Mouse (Mus musculus): ENCODE measurements around the gene Csta1. TPM values are rescaled to one million over a fixed set of nuclear protein-coding genes. Genes with fewer than 3 reads are reported as not detected.

The Csta1 gene
- 0.08 and 0.23 TPM in 2 replicates for polyA plus RNA-seq (2015; fragmentation: Nextera tagmentation; extraction: Ambion mirVana)

DNA sequence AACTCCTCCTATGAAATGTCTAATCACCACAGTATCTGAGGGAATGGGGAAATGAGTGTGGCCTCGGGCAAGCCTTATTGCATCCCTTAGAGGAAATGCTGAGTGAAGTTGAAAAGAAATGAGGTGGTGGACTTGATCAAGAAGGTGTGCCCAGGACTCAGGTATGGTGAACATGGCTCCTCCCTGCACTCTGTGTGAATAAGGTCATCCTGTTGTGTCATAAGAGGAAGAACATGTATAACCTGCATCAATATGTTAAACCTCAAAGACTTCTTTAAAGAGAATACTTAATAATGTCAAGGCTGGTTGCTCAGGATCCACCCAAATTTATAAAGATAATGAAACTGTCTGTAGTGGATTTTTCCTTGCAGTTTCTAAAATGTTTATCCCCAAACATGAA lies at the start of gene Csta1:
Gene Csta1, minus strand, starts transcription at position 101 of the 400 bp plus-strand sequence.

DNA sequence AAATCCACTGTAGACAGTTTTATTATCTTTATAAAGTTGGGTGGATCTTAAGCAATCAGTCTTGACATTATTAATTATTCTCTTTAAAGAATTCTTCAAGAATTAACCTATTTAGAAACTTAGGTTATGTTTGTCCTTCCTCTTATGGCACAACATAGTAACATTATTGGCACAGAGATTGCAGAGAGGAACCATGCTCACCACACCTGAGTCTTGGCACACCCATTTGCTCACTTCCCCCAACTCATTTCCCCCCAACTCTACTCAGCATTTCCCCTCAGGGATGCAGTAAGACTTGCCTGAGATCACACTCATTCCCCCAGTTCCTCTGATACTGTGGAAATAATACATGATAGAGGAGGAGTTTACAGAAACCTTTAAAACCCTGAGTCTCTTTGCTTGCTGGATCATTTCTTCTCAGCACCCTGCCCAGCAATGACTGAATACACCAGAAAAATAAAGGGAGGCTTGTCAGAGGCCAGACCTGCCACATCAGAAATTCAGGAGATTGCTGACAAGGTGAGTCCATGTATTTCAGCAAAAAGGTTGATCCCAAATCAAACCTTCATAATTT lies 25.4 kb upstream of the Csta1 start, which contains the start of gene Stfa2l1:
Gene Stfa2l1, plus strand, starts transcription at position 410 of the 574 bp plus-strand sequence.

DNA sequence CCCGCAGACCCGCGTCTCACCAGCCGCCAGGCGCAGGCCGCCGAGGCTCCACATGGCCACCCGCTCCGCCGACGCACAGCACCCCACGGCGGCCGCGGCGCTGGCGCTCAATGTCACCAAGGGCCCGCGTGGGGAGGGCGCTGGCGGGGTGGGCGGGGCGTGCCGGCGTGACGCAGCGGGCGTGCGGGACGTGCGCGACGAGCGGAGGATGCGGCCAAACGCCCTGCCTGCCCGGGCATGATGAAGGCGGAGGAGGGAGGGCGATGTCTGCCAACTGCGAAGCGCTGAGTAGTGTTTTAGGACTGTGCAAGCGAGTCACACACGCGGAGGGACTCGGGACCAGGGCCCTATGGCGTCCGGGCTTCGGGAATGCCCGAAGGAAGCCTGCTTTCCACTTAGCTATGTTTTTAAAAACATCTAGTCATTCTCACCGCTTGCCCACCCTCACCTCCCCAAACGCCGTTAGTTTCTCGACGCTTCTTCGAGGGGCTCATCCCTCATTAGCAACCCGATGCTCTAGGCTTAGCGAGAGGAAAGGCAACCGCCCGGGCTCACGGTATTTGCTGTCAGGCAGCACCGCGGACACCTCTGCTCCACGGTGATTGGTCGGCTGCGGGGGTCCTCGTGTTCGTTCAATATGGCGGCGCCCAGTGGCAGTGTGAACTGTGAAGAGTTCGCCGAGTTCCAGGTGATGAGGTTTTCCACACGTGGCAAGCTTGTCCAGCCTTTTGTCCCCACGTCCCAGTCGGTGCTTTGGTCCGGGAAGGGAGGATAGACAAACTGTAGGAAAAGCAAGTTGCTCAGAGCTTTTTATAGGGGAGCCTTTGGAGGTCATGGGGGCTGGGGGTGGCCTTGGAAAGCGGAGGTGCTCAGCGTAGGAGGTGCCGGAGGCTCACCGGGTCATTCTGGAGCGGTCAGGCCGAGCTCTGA lies 59.3 kb downstream of the Csta1 start, which contains the start of the genes Fam162a and Ccdc58:
Gene Fam162a, minus strand, starts transcription at position 145 of the 930 bp plus-strand sequence.
Gene Ccdc58, plus strand, starts transcription at position 236 of the 930 bp plus-strand sequence.

Other genes with a start within 250 kb of the Csta1 start
- gene Parp9, start 192.8 kb downstream of the Csta1 start, polyA plus RNA-seq (2015; fragmentation: Nextera tagmentation; extraction: Ambion mirVana) = 15.9 and 18.4 TPM in 2 replicates
- gene Dtx3l, start 192.1 kb downstream of the Csta1 start, polyA plus RNA-seq (2015; fragmentation: Nextera tagmentation; extraction: Ambion mirVana) = 6.4 and 7.8 TPM in 2 replicates
- gene Kpna1, start 152.5 kb downstream of the Csta1 start, polyA plus RNA-seq (2015; fragmentation: Nextera tagmentation; extraction: Ambion mirVana) = 24.0 and 24.6 TPM in 2 replicates
- gene Wdr5b, start 90.1 kb downstream of the Csta1 start, polyA plus RNA-seq (2015; fragmentation: Nextera tagmentation; extraction: Ambion mirVana) = 4.4 and 4.8 TPM in 2 replicates
- 156 and 159 TPM in 2 replicates for gene Fam162a, start 59.6 kb downstream of the Csta1 start, polyA plus RNA-seq (2015; fragmentation: Nextera tagmentation; extraction: Ambion mirVana)
- 42.3 and 45.4 TPM in 2 replicates for gene Ccdc58, start 59.6 kb downstream of the Csta1 start, polyA plus RNA-seq (2015; fragmentation: Nextera tagmentation; extraction: Ambion mirVana)
- gene Stfa2l1, start 25.6 kb upstream of the Csta1 start, polyA plus RNA-seq (2015; fragmentation: Nextera tagmentation; extraction: Ambion mirVana) = 634 and 837 TPM in 2 replicates
- gene Gm5483, start 53.0 kb upstream of the Csta1 start, polyA plus RNA-seq (2015; fragmentation: Nextera tagmentation; extraction: Ambion mirVana) = 1,313 and 1,703 TPM in 2 replicates
- gene Gm5416, start 79.2 kb upstream of the Csta1 start, polyA plus RNA-seq (2015; fragmentation: Nextera tagmentation; extraction: Ambion mirVana) = 55.9 and 65.7 TPM in 2 replicates
- 394 and 475 TPM in 2 replicates for gene 2010005H15Rik, start 90.2 kb upstream of the Csta1 start, polyA plus RNA-seq (2015; fragmentation: Nextera tagmentation; extraction: Ambion mirVana)
- 2,161 and 2,883 TPM in 2 replicates for gene Stfa1, start 145.7 kb upstream of the Csta1 start, polyA plus RNA-seq (2015; fragmentation: Nextera tagmentation; extraction: Ambion mirVana)
- 18.7 and 20.5 TPM in 2 replicates for gene BC117090, start 203.1 kb upstream of the Csta1 start, polyA plus RNA-seq (2015; fragmentation: Nextera tagmentation; extraction: Ambion mirVana)
- gene BC100530, start 236.5 kb upstream of the Csta1 start, polyA plus RNA-seq (2015; fragmentation: Nextera tagmentation; extraction: Ambion mirVana) = 1,785 and 2,465 TPM in 2 replicates